10 mouse cellular contexts compared by ENCODE assay signal in the genomic region with DNA sequence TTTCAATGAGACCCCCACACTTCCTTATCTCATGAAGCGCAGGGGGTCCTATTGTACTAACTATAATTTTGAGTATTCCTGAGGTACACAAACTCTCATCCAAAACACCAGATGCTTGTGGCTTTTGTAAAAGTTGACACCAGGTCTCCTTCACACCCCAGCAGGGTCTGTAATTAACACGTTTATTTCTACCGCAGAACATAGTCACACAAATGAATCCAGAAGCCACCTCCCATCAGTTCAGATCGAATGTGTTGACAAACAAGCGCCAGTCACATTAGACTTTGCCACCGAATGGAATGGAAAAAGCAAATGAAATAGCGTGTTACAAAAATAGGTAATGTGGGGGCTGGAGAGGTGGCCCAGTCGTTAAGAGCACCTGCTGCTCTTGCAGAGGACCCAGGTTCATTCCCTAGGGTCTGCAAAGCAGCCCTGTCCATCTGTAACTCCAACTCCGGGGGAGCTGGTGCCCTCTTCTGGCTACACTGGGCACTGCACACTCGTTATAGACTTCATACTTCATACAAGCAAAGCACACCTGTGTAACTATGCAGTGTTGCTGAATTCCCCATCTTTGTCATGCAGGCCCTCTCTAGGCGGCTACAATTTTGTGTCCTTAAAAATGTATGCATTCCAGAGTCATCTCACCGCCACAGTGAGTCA. TPM values are rescaled to one million over a fixed set of nuclear protein-coding genes. Genes with fewer than 3 reads are reported as not detected.
DNase-seq lines count a peak whose midpoint lies in the region; ATAC-seq lines count a peak whose summit lies in the region.
"Had no signal": no experiment of that assay in that cellular context is flagged by ENCODE, and none has a peak within 500 bp of the region (broad histone marks: within the 10 kb centered on the region; RNA-seq: fewer than 3 reads in every experiment).

No protein-coding gene starts in this region.

- no peaks in the 10 kb centered on the region for H3K4me1 ChIP-seq in forebrain, embryonic 13.5 days
- no peaks in the 10 kb centered on the region for H3K4me1 ChIP-seq in forebrain, embryonic 11.5 days (replicated peaks; ENCODE audit: control insufficient read depth, insufficient read depth, low read length)

- no peak overlapping the region for H3K4me2 ChIP-seq in forebrain, embryonic 13.5 days
- no peak overlapping the region for H3K4me2 ChIP-seq in forebrain, embryonic 11.5 days (ENCODE audit: low read depth, low read length, severe bottlenecking)

- no peaks in the 10 kb centered on the region for H3K27me3 ChIP-seq in forebrain, embryonic 13.5 days
- no peaks in the 10 kb centered on the region for H3K27me3 ChIP-seq in forebrain, embryonic 11.5 days (ENCODE audit: control insufficient read depth, insufficient read depth, low read length)

- no peaks in the 10 kb centered on the region for H3K36me3 ChIP-seq in forebrain, embryonic 13.5 days (ENCODE audit: poor library complexity, severe bottlenecking)
- no peaks in the 10 kb centered on the region for H3K36me3 ChIP-seq in forebrain, embryonic 11.5 days (ENCODE audit: control insufficient read depth, insufficient read depth, low read length)

- no peak overlapping the region for H3K9ac ChIP-seq in forebrain, embryonic 13.5 days
- no peak overlapping the region for H3K9ac ChIP-seq in forebrain, embryonic 11.5 days (ENCODE audit: low read length)

- WGBS in forebrain, embryonic 13.5 days, result 68% methylated on average over 12 of the region's 12 CpGs
- WGBS in forebrain, embryonic 11.5 days, result 74% methylated on average over 12 of the region's 12 CpGs

- no peaks in the 10 kb centered on the region for H3K9me3 ChIP-seq in forebrain, embryonic 13.5 days (replicated peaks)
- H3K9me3 ChIP-seq in forebrain, embryonic 11.5 days (ENCODE audit: control insufficient read depth, low read length), result no peaks in the 10 kb centered on the region

- no peak for DNase-seq in forebrain, embryonic 11.5 days (ENCODE audit: low spot score)
- DNase-seq in left cerebral cortex, postnatal 4 days, result peak; percentile 41
- no peak for DNase-seq in left cerebral cortex, postnatal 14 days (ENCODE audit: low spot score in 2 of 2)
- DNase-seq in ZHBTc4 (ENCODE audit: low read depth, low spot score), result peak; percentile 73
- DNase-seq in frontal cortex, postnatal 14 days (ENCODE audit: low spot score in 2 of 2), result no peak
- no peak for DNase-seq in urinary bladder, adult 2 months (ENCODE audit: low spot score)
- DNase-seq: cerebellum, adult 9-10 months had no signal

- H3K27ac ChIP-seq in forebrain, embryonic 13.5 days, result no peak overlapping the region
- H3K27ac ChIP-seq in forebrain, embryonic 11.5 days (ENCODE audit: low read depth, low read length), result no peak overlapping the region

- H3K4me3 ChIP-seq in forebrain, embryonic 13.5 days, result no peak overlapping the region
- H3K4me3 ChIP-seq in forebrain, embryonic 11.5 days (ENCODE audit: low read depth, low read length), result no peak overlapping the region

- ATAC-seq in forebrain, embryonic 13.5 days, result peak; percentile 53; the same call in 1 of the 2 replicates
- no peak for ATAC-seq in forebrain, embryonic 11.5 days (replicated peaks; ENCODE audit: low FRiP score)
- peak; percentile 54; the same call in 1 of the 2 replicates for ATAC-seq in megakaryocyte, adult 5-6 weeks (ENCODE audit: poor library complexity, severe bottlenecking)
- ATAC-seq: CD4-positive, CD25-positive, alpha-beta regulatory T cell, adult 4 months had no signal

- intact Hi-C loops in left cerebral cortex, postnatal 4 days (cut with DNase I), result no loop called here
- intact Hi-C loops in left cerebral cortex, postnatal 14 days (cut with DNase I), result no loop called here

RNA-seq across cellular contexts. Expression of a gene that starts 3.9 kb away (rescaled TPM):
- polyA plus RNA-seq in forebrain, embryonic 13.5 days (2015; fragmentation: Nextera tagmentation; extraction: Ambion mirVana), result 6.7 and 7.5 TPM in 2 replicates
- polyA plus RNA-seq in forebrain, embryonic 11.5 days (2014; fragmentation: Nextera tagmentation; extraction: Ambion mirVana), result 5.9 and 6.9 TPM in 2 replicates
- 10 to 100 TPM; 33.1 to 39.5 TPM for total RNA-seq in left cerebral cortex, postnatal 4 days (2021)
- 10 to 100 TPM; 30.1 to 32.2 TPM for total RNA-seq in left cerebral cortex, postnatal 14 days (2021)
- 27.2 and 34.8 TPM in 2 replicates for total RNA-seq in megakaryocyte, adult 5-6 weeks (2015)
- 28.9 and 32.4 TPM in 2 replicates for total RNA-seq in megakaryocyte, adult 5-6 weeks (2017)
- polyA plus RNA-seq in urinary bladder, adult 2 months (2012; rRNA removed), result 21.0 and 24.9 TPM in 2 replicates

Comparison
In these comparisons a context has a peak if more than half of its experiments do, and no peak if none do; other contexts are left out.
1. DNase-seq: peak in left cerebral cortex, postnatal 4 days (single experiment) and ZHBTc4 (single experiment); none in forebrain, embryonic 11.5 days (single experiment), left cerebral cortex, postnatal 14 days (0 of 2), frontal cortex, postnatal 14 days (0 of 2) and urinary bladder, adult 2 months (single experiment).